Mouse (Mus musculus): Measurements from ENCODE around the gene Muc1. TPM values are rescaled to one million over a fixed set of nuclear protein-coding genes. Genes with fewer than 3 reads are reported as not detected.
A peak's percentile ranks its signal among the peaks of the same experiment; 100 is the strongest.
"Not testable (repeated sequence)": the region's sequence is repeated elsewhere in the genome, so short reads cannot be mapped to it uniquely, and the experiment has no call there.

Muc1 gene
- total RNA-seq, 2 experiments from 2014 or later = 0.16 to 0.63 TPM

- DNase-seq = no peak
Measured at GRCm38 (mm10) chr3:89210162-89210561, 18.7 kb upstream of the Muc1 start.

DNA sequence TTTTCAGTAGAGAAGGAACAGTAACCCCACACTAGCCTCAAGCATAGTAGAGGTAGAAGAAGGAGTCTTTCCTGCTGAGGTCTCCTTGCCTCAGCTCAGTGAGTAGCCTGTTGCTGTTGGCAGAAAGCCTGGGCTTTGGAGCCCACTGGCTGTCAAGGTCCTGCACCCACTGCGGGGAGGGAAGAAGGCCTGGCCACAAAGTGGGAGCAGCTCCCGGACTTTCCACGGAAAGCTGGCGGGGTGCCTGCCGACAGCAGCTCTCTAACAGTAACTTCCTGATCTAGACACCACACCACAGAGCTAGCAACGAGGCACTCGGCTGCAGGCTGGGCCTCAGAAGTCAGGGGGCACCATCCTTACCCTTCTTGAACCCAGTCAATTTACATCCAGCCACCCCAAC lies 18.1 kb upstream of the Muc1 start:
- DNase-seq = no peak

DNA sequence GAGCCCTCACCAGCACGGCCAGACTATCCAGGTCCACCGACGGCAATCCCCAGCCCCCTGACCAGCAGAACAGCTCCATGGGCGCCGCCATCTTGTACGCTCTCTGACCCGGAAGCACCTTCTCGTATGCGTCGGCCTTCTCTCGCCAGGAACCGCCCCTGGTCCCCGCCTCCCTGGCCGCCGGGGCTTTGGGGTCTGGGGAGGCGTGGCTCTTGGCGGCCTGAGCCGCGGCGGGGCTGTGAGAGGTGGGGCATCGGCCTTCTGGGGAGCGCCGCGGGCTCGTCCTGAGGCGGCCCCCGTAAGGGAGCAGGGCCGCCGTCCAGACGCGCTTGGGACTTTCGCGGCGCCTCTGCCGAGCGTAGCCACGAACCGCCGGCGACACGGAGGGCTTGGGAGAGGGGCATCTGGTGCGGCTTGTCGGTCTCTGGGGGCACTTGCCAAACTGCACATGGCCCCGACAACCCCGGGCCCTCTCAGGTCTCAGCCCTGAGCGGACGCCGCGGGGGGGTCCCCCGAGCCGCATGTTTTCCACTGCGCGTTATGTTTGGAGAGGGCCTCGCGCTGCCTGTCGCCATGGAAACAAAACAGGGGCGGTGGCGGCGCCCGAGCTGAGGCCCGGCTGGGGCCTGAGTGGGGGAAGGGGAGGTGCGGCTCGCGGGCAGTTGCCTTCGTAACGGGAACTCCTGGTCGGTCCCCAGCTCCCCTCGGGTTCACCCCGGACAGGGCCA lies 14.9 kb upstream of the Muc1 start:
- peak; percentile 92 for DNase-seq

DNA sequence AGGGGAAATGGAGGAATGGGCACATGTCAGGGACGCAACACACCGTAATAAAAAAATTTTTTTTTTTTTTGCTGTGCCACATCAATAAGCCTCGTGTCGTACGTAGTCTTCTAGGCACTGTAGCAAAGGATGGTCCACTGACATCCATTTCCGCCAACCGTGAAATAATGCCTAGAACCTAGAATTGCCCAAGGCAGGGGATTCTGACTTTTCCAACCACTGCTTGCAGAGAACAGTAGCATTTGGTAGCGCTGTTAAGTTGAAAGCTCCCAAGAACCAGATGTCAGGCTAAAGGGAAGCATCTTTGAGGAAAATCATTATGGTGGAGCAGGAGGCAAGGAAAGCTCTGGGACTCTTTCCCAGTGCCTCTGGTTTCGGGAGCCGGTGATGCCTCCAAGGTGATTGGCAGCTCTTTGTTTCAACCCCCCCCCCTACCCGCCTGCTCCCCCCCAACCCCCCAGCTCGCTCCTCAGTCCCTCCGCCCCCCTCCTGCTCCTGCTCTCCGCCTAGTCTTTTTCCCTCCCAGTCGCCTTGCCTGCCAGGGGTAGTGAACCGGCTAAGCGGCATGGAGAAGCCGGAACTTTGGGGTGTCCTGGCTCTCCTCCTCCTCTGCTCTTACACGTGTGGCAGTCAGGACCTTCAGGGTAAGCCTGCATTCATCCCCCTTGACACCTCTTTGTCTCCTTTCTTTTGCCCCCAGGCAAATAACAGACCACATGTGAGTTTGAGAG lies 14.0 kb upstream of the Muc1 start, which contains the start of gene Thbs3:
Thbs3 (plus strand) TSS at position 500 of the 731 bp plus-strand sequence.
- no peak for DNase-seq

GRCm38 (mm10) chr3:89215853-89216252 lies 13.0 kb upstream of the Muc1 start:
- peak; percentile 80 for DNase-seq

- DNase-seq = not testable (repeated sequence)
Measured at GRCm38 (mm10) chr3:89216407-89216806, 12.4 kb upstream of the Muc1 start.

DNA sequence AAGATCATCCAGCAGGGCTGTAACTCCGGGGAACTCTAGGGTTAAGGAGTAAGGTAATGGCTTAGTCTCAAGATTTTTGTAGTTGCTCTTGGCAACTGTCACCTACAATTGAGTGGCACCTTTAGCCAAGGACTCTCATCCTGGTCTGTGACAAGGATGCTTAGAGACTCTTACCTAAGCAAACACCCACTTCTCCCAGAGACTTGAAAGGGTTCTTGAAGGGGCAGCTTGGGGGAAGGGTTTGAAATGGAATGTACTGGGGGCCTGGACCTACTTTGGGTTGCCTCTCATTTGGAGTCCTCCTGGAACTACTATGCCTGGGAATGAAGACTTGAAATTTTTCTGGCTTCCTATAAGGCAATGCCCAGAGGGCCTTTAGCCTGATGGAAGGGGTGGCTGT lies 10.6 kb upstream of the Muc1 start:
- no peak for DNase-seq

DNA sequence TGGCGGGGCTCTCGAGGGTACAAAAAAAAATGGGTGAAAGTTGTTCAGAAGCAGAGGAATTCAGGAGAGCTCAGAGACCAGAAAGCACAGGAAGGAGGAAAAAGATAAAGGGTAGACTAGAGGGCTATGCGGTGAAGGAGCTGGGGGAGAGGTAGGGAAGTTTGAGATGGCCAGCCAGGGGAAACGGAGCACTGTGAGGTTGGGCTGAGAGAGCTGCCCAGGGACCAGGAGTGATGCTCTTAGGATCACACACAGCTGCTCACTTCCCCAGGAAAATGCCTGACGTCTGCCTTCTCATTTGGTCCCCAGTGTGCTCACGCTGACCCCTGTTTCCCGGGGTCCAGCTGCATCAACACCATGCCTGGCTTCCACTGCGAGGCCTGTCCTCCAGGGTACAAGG lies 9.3 kb upstream of the Muc1 start:
- no peak for DNase-seq

- no peak for DNase-seq
Measured at GRCm38 (mm10) chr3:89221167-89221566, 7.7 kb upstream of the Muc1 start.

DNA sequence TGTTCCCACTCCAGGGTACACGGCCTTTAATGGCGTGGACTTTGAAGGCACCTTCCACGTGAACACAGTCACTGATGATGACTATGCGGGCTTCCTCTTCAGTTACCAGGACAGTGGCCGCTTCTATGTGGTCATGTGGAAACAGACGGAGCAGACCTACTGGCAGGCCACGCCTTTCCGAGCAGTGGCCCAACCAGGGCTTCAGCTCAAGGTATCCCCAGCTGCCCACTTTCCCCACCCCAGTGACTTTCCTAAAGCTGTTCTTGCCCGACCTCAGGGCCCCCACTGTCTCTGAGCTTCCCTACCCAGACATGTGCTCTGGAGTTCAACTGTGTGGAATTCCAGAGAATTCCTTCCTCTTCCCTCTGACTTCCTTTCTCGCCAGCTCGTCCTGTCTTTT lies 4.1 kb upstream of the Muc1 start:
- DNase-seq = no peak

- no peak for DNase-seq
Measured at GRCm38 (mm10) chr3:89225321-89225815, 3.5 kb upstream of the Muc1 start.

DNA sequence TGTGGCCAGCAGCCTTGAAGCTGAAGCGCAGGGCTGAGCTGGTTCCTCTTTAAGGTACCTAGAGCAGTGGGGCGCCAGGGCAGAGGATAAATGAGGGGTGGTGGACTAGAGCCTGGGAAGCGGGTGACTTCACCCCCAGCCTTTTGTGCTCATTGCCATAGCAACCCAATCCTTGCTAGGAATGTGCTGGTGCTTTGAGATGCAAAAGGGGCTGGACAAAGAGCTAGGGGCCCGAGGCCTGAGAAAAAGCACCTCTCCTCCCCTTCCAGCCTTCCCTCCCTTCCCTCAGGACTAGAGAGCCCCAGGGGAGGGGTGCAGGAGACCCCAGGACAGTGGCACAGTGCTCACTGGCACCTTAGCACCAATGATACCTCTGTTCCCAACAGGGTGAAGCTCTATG lies 2.9 kb upstream of the Muc1 start:
- no peak for DNase-seq

GRCm38 (mm10) chr3:89226361-89226760 lies 2.5 kb upstream of the Muc1 start:
- DNase-seq = no peak

DNA sequence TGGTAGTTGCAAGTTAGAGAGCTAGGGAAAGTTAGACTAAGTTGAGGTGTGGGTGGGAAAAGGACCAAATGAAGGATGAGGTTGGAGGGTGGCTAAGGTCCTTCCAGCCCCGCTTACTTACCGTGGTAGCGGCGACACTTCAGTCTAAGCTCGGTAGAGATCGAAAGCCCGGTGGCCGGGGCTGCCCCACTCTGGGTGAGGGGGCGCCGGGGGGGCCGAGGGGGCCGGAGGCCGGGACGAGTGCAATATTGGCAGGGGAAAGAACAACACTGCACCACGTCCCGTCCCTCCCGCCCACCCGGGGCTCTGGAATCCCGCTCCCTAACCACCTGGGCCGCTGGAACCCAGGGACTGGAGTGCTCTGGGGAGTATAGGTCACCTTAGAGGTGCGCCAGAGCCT lies 2.0 kb upstream of the Muc1 start, which contains the start of gene Mtx1:
Mtx1 (minus strand) TSS at position 189 of the 400 bp plus-strand sequence.
- no peak for DNase-seq

- peak; percentile 64 for DNase-seq
Measured at GRCm38 (mm10) chr3:89227307-89228179, 1.3 kb upstream of the Muc1 start.

- DNase-seq = peak; percentile 89
Measured at GRCm38 (mm10) chr3:89228180-89228549, 692 bp upstream of the Muc1 start.

DNA sequence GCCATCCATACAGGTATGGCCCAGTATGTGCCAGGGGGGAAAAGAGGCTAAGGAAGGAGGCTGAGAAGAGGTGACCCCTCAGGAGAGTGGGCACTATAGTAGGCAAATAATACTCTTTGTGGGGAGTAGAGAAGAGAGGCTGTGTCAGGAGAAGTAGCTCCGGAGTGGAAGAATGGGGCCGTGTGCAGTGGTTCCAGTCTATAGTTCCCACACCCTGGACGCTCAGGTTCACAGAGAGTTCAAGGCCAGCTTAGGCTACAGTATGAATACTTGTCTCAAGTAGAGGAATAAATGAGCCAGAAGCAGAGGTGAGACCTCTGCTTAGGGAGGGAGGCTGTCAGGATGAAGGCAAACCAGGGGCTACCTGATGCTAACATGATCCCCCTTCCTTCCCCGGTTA lies 419 bp downstream of the Muc1 start:
- DNase-seq = no peak

DNA sequence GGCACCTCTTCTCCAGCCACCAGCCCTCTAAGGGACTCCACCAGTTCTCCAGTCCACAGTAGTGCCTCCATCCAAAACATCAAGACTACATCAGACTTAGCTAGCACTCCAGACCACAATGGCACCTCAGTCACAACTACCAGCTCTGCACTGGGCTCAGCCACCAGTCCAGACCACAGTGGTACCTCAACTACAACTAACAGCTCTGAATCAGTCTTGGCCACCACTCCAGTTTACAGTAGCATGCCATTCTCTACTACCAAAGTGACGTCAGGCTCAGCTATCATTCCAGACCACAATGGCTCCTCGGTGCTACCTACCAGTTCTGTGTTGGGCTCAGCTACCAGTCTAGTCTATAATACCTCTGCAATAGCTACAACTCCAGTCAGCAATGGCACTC lies 1.7 kb downstream of the Muc1 start:
- DNase-seq = no peak

- no peak for DNase-seq
Measured at GRCm38 (mm10) chr3:89231345-89231744, 2.5 kb downstream of the Muc1 start.

DNA sequence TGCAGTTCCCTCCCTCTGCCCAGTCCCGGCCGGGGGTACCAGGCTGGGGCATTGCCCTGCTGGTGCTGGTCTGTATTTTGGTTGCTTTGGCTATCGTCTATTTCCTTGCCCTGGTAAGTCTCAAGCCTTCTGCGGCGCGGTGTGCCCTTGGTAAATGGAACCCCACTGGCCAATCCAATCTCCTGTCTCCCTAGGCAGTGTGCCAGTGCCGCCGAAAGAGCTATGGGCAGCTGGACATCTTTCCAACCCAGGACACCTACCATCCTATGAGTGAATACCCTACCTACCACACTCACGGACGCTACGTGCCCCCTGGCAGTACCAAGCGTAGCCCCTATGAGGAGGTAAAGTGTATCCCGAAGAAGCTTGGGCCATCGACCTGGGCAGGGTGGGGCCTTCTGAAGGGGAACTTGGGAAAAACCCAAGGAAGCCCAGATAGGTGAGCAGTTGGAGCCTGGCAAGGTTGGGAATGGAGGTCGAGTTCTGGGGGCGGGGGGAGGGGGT lies 3.0 kb downstream of the Muc1 start:
- DNase-seq = no peak

- no peak for DNase-seq
Measured at GRCm38 (mm10) chr3:89232614-89233013, 3.8 kb downstream of the Muc1 start.

- no peak for DNase-seq
Measured at GRCm38 (mm10) chr3:89233562-89234110, 4.8 kb downstream of the Muc1 start.
